Mouse (Mus musculus): Measurements from ENCODE around the gene Nos3.

Nos3 gene

DNA sequence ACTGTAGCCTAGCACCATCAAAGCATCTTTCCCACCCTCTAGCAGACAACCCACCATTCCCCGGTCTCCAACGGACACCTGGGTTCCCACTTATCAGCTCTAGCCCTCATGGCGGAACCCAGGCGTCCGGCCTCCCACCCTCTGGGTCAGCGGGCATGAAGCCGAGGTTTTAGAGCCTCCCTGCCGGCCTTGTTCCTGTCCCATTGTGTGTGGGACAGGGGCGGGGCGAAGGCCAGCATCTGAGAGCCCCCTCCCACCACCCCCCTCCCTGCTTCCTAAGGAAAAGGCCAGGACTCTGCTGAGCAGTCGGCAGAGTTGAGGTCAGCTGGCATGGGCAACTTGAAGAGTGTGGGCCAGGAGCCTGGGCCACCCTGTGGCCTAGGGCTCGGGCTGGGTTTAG, at the start of gene Nos3:
Nos3 (plus strand) TSS at position 303 of the 400 bp plus-strand sequence.
- no peak for DNase-seq

DNA sequence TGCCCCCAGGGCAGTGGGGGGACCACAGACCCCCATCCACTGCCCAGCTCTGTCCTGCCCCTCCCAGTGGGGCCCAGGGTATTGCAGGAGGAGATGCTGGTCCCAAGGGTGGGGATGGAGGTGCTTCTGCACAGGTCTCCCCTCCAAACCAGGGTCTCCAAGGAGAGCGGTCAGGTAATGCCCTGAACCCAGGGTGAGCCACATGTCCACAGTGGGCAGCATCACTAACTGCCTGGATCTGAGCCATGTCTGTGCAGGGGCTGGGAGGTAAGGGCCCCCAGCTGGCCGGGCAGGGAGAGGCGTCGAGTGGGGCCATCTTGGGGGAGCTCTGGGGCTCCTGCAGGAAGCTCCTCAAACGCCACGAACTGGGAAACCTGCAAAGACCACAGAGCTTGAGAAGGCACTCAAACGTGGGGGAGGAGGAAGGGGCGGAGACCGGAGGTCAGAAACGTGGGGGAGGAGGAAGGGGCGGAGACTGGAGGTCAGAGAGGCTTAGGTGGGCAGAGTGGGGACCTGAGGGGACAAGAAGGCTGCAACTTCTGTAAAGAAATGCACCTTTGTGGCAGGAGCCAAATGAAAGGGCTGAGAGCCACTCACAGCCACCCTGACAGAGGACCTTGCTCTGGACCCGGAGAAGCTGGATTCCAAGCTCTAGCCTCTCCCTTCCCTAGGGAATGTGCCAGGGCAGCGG, 44.7 kb upstream of the Nos3 start:
- no peak for DNase-seq

DNA sequence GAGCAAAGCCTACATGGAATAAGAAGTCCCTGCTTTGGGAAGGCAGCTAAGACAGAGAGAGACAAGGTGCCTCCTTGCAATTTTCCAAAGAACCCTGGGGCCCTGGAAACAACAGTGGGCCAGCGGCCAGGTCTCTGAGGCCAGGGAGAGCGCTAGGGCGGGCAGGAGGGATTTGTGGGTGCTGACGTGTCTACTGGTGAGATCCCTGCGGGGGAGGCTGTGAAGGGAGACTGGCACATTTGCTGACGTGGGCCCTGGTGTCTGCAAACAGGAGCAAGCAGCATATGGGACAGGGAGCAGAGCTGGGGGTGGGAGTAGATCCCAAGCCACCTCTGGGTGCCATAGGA, 44.2 kb upstream of the Nos3 start:
- no peak for DNase-seq

DNA sequence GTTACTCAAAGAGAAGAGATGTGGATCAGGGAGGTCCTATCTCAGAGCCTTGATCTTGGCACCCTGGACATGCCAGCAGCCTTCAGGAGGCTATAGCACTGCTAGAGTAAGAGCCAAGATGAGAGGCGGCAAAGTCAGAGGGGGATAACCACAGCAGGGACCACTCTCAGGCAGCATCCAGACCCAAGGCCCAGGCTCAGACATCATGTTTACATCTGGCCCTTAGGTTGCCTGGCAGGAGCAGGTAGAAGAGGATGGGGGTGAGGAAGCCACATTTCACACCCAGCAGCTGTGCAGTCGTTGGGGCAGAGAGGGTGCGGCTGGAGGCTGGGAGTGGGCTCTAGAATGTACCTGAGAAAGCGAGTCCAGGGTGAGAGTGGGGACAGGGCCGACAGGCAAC, 43.7 kb upstream of the Nos3 start:
- no peak for DNase-seq

DNA sequence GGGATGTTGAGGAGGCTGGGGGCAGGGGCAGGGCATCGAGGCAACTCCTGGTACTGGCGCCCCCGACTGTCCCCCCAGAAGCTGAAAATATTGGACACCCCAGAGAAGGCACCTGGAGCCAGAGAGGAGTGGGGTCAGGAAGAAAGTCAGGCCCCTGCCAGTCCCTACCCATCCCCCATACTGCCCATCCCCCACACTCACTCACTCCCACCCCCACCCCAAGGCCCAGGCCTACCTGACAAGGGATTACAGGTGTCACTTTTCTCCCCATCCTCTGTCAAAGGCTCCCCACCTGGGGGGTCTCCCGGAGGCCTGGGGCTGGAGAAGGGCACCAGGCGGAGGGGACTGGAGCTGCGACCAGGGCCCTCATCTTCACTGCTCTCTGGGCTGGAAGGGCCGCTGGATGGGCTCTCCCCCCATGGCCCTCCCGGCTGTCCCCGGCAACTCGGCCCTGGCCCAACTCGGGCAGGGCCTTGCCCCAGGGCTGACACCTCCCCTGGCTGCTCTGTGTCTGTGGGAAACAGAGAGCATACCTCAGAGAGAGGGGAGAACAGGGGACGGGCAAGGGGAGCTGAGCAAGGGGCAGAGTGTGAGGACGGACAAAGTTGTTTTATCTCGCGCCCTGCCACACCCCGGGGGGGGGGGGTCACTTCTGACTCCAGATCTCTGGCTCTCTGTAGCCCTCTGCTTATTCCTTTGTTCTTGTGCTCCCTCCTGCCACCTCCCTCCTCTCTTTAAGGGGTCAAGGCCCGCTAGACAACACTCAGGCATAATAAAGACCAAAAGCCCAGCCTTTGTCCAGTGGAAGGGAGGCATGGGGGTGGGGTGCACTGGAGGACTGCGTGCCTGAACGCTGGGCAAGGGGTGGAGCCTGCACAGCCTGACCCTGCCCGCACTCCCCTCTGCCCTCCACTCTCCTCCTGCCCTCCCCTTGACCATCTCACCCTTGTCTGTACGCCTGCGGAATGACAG, 42.6 kb upstream of the Nos3 start:
- no peak for DNase-seq

DNA sequence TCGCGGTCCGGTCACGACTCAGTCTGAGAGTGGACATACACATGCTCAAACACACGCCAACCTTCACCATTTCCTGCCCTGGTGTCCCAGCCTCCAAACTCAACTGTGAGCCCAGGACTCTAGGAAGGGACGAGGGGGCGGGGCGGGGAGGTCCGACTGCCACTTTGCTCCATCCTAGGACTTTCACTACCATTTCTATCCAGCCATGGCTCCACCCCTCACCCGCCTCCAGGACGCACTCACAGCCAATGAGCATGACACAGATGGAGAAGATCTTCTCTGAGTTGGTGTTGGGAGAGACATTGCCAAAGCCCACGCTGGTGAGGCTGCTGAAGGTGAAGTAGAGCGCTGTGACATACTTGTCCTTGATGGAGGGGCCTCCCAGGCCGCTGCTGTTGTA, 39.4 kb upstream of the Nos3 start:
- DNase-seq = no peak

DNA sequence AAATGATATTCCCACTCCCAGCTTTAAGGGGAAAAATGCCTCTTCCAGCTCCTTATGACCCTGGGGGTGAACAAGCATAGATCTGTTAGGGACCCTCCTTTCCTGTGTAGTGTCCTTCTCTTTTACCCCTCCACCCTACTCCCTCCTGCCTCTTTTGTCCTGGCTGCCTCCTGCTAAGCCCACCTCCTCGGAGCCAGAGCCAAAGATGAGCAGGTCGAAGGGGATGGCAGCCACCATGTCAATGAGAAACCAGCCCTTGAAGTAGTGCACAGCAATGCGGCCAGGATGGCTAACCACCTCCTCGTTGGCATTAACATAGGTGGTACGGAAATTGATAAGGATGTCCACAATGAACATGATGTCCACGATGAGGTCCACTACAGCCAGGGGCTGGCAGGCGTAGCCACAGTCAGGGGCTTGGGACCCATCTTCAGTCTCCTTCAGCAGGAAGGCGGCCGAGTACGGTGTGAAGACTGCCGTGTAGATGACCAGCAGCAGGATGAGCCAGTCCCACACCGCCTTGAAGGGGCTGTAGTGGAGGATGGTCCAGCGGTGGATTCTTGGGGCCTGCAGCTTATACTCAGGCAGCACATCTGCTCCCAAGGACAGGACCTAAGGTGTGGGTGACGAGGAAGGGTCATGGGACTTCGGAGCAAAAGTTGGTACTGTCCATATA, 38.3 kb upstream of the Nos3 start:
- no peak for DNase-seq

DNA sequence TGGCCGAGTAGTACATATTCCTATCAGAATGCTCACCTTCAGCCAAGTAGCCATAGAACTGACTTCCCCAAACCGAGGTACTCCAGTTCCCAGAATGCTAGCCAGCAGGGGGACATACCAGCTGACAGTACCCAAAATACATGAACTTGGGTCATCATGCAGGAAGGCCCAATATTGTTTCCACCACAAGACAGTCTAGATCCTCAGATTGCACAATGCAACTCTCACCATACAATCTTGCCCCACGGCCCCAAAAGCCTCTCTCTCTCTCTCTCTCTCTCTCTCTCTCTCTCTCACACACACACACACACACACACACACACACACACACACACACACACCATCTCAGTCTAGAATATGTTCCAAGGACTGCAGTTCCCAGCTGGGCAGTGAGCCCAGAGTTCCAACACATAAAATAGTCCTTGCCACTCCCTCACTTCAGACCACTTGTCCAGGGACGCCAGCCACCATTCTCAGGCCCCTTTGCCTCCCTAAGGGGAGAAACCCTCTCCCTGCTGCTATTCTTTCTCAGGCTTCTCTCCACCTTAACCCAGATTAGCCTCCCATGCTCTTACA, 37.7 kb upstream of the Nos3 start:
- DNase-seq = no peak

DNA sequence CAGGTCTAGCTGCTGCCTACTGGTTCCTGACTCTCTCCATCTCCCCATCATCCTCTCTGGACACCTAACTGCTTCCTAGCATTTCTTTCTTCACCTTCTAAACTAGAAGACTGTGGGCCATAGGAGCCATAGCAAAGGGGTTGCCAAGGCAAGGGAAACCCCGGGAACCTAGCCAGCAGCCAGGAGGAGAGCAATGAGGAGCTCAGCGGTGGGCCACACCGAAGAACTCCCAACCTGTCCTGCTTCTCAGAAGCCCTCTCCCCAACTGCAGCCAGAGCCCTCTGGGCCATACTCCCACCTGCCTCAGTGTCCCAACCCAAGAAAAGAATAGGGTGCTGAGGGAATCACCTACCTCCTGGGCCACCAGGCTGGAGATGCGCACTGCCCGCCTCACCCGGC, 35.8 kb upstream of the Nos3 start:
- DNase-seq = peak; percentile 47

DNA sequence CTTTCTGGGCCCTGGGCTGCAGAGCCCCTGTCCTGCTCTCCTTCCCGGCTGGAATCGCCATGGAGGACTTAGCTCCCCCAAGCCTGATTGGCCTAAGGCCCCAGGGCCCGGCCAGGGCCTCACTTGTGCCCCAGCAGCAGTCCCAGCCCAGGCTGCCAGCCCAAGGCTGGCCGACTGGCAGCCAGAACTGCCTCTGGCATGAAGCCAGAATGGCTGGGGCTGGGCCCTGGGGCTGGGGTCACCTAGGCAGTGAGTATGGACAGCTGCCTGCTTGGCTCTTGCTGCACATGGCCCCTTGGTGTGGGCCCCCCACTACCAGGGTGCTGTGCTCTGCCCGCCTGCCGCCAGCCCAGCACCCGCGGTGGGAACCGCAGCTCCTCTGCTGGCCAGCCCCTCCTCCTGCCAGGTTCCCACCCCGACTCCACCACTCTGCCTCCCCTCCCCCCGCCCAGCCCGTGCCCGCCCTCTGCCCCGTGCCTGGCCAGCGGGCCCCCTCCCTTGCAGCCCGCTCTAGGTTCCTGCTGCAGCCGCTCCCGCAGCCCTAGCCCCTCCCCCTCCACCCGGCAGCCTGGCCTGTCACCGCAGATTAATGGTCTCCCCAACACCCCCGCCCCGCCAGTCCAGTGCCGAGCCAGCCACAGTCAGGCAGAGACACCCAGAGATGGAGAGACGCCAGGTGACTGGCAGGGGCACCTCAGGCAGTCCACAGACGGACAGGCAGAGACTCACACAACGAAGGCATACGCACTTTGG, 35.2 kb upstream of the Nos3 start:
- peak; percentile 66 for DNase-seq

DNA sequence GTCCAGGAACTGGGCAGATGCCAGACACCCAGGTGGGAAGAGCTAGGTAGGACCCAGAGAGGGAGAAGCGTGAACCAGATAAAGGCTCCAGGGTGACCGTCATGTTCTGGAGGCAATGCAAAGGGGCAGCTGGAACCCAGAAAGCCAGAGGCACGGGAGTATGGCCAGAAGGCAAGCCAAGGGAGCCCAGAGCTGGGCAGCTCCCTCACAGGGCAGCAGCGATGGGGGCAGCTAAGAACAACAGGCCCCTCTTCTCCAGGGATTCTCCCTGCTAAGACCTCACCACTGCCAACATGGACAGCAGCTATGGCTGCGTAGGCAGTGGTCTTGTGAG, 34.7 kb upstream of the Nos3 start:
- no peak for DNase-seq

DNA sequence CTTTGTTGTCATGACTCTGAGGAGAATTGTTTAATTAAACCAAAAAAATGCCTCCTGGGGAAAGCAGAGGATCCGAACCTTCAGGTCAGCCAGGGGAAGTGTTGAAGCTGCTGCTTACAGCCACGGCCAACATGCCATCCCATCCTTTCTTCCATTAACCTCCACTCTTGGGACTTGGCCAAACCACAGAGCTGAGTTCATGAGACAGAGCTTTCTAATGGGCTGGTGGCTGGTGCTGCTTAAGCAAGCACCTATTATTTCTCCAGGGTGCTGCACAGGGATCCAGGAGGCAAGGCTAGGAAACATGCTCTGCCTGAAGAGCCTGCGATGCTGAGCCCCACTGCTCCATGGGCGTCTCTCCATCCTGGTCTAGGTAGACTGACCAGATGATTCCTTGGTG, 32.2 kb upstream of the Nos3 start:
- no peak for DNase-seq

DNA sequence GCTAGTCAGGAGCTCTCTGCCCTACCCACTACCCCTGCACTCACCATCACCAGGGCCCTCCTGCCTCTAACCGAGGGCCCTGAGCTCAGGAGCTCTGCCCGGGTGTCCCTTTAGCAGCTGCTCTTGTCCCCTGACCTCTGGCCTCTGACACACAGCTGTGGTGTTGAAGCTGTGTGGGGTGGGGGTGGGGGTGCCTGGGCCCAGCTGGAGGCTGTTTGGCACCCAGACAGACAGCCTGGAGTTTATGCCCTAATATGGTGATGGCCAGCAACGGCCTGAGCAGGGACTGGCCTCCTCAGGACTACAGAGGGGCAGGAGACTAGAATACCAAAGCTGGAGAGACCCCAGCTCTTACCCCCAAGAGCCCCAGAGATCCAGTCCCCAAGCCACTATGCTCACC, 29.9 kb upstream of the Nos3 start:
- DNase-seq = no peak

DNA sequence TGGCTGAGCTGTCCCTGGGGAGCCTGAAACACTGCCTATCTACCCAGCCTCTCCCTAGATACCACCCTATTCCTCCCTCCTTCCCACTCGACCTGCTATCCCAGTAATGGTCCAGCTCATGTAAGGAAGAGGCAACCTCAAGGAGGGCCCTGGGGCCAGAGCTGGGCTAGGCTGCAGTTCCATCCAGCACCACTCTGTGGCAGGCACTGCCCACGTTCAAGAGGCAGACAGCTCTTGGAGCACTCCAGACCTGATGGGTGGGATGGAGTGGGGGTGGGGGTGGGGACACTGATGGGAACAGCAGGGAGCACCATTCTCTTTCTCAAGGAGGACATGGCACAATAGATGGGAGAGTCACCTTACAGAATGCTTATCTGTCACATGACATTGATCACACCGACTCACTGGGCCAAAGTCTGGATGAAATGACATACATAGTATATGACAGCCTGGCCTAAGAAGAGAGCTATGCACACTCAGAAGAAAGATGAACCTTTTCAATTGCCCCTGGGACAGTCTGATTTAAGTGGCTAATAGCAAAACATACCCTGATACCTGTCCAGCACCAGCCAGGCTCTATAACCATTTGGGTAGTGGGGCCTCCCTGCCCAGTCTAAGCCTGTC, 28.6 kb upstream of the Nos3 start:
- peak; percentile 42 for DNase-seq

DNA sequence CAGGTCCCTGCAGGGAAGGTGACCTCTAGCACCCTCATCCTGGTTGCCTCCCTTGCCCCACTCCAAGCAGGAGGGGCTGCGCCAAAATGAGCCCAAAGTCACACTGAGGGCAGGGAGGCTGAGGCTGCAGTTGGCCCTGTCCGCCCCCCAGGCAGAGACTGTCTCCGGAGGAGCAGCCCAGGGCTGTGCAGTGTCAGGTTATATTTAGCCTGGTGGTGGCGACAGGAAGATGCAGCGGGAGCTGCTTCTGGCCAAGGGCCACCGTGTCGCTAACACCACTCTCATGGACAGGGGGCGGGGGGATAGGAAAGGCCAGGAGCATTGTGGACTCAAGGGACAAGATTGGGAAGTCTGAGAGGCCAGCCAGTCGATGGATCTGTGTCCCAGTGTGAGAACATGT, 27.2 kb upstream of the Nos3 start:
- DNase-seq = no peak

DNA sequence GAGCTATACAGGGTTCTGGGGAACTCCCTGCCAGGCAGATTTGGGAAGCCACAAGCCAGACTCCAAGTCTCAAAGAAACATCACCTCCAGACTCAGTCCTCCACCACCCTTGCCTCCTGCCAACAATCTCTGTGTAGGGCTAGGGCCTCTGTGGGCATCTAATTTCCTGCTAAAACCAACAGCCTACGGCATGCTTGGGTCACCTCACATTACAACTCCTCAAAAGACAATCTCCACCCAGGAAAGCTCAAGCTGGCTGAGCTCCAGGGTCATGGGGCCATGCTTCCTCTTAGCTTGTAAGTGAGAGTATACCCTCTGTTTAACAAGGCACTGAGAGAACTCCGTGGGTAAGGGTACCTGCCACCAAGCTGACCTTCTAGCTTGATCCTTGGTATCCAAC, 26.8 kb upstream of the Nos3 start:
- no peak for DNase-seq

DNA sequence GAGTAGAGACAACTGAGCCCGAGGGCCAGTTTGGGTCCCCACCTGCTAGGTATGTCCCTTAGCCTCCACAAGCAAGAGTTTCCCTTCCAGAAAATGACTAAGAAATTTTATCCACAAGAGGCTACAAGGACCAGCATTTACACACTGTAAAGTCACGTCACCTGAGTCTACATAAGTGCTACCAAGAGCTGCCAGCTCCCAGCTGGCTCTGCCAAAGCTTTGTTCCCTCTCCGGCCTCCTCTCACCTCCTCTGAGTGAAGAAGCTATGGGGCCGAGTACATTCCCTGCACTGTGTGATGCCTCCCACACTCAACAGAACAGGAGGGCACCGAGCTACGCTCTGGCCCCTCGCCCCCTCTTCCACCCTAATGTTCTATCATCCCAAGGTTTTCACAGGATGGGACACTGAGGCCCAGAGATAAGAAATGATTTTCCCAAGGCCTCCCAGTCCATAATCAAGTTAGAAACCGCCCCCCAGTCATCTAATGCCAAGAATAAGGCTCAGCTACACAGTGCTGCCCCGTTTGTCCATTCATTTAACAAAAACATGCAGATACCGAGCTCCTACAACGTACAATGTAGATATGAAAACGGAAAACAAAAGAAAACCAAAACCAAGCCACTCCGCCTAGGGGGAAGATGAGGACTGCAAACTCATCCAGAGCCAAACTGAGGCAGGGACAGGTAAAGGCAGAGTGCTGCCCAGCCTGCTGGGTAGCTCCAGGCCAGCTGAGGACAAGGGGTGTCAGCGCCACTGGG, 22.2 kb upstream of the Nos3 start:
- DNase-seq = no peak

DNA sequence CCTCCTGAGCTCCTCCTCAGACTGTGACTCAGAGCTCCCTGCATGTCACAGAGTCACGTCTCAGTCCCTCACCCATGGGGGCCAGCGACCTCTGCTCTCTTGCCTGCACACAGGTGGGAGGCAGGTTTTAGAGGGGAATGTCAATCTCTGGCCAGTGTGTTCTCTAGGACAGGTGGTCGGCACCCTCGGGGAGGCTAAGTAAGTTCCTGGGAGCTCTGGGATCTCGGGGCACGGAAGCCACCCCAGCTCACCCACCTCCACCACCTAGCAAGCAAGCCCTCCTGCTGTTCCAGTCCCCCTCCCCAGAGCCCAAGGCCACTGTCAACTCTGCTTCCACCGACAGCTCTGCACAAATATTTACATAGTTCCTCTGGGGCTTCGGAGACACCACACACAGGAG, 21.6 kb upstream of the Nos3 start:
- DNase-seq = no peak

DNA sequence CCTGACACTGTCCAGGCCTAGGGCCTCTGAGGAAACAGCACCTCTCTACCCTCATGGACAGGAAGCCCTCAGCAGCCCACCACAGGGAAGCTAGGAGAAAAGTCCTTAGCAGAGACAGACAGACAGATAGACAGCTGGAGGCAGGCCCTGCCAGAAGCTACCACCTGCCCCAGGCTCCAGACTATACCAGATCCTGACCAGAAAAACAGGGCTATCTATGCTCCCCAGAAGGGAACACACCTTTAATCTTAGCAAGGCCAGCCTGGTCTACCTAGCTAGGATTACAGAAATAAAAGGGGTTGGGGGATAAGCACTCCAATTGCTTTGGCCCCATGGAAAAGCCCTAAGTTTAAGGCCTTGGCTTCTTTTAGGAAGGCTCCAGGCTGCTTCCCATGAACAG, 21.2 kb upstream of the Nos3 start:
- DNase-seq = no peak

DNA sequence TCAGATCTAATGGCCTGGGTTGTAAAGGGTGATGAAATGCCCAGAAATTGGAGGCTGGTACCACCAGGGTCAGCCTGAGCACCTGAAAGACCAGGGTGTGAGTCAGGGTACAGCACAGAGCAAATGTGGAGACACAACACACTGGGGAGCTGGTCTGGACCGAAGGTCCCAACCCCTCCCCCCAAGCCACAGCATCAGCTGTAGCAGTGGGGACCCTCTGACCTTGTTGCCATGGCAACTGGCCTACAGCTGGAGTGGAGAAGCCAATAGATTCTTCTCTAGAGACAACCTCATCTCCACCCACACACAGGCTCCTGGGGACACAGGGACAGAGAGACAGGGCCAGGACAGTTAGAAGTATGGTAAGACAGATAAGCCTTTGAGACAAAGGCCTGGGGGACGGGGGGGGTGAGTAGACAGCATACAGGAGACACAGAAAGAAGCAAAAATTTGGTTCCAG, 20.6 kb upstream of the Nos3 start:
- no peak for DNase-seq

DNA sequence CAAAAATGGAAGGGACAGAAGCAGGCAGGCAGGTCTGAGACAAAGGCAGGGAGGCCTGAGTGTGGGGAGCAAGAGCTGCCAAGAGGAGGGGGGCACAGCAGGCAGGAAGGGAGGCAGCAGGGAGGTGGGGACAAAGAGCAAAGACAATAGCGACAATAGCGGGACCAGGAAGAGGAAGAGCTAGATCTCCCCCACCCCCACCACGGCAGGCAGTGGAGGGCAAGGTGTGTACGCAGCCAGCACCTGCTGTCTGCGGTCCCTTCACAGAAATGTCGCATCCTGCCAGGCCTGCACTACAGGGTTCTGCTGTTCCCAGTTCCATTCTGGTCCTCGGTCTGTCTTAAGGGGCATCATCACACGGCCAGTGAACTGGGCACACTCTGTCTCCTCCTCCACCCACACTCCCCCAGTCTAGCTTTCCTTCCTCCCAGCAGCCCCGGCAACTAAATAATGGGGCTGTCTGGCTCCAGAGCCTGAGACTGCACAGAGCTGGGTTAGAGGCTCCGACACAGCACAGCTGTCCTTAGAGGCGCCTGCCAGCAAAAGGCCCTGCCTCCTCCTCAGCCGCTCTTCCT, 20.0 kb upstream of the Nos3 start:
- no peak for DNase-seq

All from cerebellum, adult 8-10 months (tissue).